Mouse (Mus musculus) midbrain, embryonic 11.5 days (tissue): ENCODE results near the gene Alcam. TPM values are rescaled to one million over a fixed set of nuclear protein-coding genes. Genes with fewer than 3 reads are reported as not detected.

Experiments
- ATAC-seq: fragments of 200-750 bp; cut with Nextera tagmentation; 2 replicates; pipeline ENCODE4 v1.8.0; 2017; ENCODE audit warnings: moderate TSS enrichment, moderate library complexity; ENCODE audit not compliant: low FRiP score
- DNase-seq: peaks from one replicate; pipeline ENCODE4 v3.0.0; 2015; ENCODE audit warnings: low spot score; ENCODE audit errors: missing footprints
- H3K27ac ChIP-seq: fragments of 300-500 bp; sonication (generic); 2 replicates; pipeline ENCODE4 v1.5.1; 2014; ENCODE audit warnings: low read depth, low read length
- H3K27me3 ChIP-seq: fragments of 300-500 bp; sonication (generic); 2 replicates; pipeline ENCODE4 v1.6.1; 2014; ENCODE audit warnings: mild to moderate bottlenecking, low read length, moderate library complexity, mixed read lengths; ENCODE audit not compliant: control insufficient read depth, insufficient read depth
- H3K36me3 ChIP-seq: fragments of 300-500 bp; sonication (generic); 2 replicates; pipeline ENCODE4 v1.6.1; 2014; ENCODE audit warnings: mild to moderate bottlenecking, low read length, moderate library complexity, mixed read lengths; ENCODE audit not compliant: control insufficient read depth, insufficient read depth
- H3K4me1 ChIP-seq: fragments of 300-500 bp; sonication (generic); 2 replicates; pipeline ENCODE4 v1.6.1; 2014; ENCODE audit warnings: low read length; ENCODE audit not compliant: control insufficient read depth, insufficient read depth
- H3K4me2 ChIP-seq: fragments of 300-500 bp; sonication (generic); 2 replicates; pipeline ENCODE4 v1.6.1; 2014; ENCODE audit warnings: mild to moderate bottlenecking, moderate library complexity
- H3K4me3 ChIP-seq: fragments of 300-500 bp; sonication (generic); 2 replicates; pipeline ENCODE4 v1.5.1; 2014; ENCODE audit warnings: low read depth, low read length
- H3K9ac ChIP-seq: fragments of 300-500 bp; sonication (generic); 2 replicates; pipeline ENCODE4 v1.6.1; 2014; ENCODE audit warnings: low read length
- H3K9me3 ChIP-seq: fragments of 300-500 bp; sonication (generic); 2 replicates; pipeline ENCODE4 v1.6.1; 2016; ENCODE audit warnings: low read length; ENCODE audit not compliant: control insufficient read depth
- WGBS: fragments of 180-500 bp; shearing (Covaris S2); extraction: QIAGEN DNeasy Blood & Tissue Kit; methylation state at CpG from one replicate; pipeline ENCODE4 v1.1.7; 2014; 5-methylcytosine and 5-hydroxymethylcytosine counted together
- polyA plus RNA-seq: library from polyadenylated mRNA; unstranded; fragments of >200 nt; fragmentation: Nextera tagmentation; extraction: Ambion mirVana; gene quantifications from 2 replicates; pipeline ENCODE4 v1.2.1, GENCODE M21; 2014

Alcam gene
- polyA plus RNA-seq, 1 experiment from 2014 or later: 44.2 TPM

DNA sequence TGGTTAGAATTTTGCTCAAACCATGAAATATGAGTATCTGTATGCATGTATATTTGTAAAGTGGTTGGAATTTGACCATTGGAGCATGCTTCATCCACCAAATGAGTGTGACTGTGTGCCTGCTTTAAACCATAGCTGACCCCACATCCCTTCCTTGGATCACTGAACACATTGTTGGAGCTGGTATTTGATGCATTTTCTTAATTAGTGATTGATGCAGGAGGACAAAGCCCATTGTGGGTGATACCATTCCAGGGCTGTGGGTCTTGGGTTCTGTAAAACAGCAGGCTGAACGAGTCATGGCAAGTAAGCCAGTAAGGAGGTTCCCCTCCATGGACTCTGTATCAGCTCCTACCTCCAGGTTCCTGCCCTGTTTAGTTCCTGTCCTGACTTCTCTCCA is 191.3 kb downstream of the Alcam start:
- H3K27ac ChIP-seq: no peak overlapping the region
- WGBS: 26% methylated on average over 1 of the region's 1 CpGs

DNA sequence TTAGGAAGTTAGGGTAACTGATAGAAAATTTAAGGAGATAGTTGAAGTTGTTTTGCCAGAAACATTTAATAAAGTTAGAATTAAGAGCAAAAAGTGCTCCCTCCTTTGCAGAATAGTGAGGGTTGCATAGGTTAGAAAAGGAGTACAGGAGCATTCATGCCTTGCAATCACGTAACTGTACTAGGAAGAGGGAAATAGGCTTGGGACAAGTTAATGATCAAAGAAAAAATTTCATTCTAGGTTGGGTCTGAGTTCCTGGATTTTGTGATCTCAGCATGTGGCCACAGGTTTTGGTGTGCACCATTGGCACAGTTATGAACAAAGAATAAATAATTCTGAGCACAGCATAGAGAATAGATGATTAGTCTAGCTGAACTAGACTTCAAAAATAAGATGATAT is 192.1 kb downstream of the Alcam start:
- DNase-seq (no peak), ATAC-seq (no peak)
- H3K9ac ChIP-seq: no peak overlapping the region
- H3K4me2 ChIP-seq: no peak overlapping the region
- no peaks in the 10 kb centered on the region for H3K9me3 ChIP-seq
- H3K27ac ChIP-seq: no peak overlapping the region
- H3K4me1 ChIP-seq: no peaks in the 10 kb centered on the region
- no peak overlapping the region for H3K4me3 ChIP-seq
- H3K27me3 ChIP-seq: no peaks in the 10 kb centered on the region
- no peaks in the 10 kb centered on the region for H3K36me3 ChIP-seq
- WGBS: 96% methylated on average over 1 of the region's 1 CpGs

More for the DNA sequence above, 191.3 kb downstream of the Alcam start:
- no peak overlapping the region for H3K9ac ChIP-seq
- no peaks in the 10 kb centered on the region for H3K27me3 ChIP-seq
- DNase-seq: peak; percentile 19
- no peak for ATAC-seq
- H3K4me2 ChIP-seq: no peak overlapping the region
- H3K9me3 ChIP-seq: no peaks in the 10 kb centered on the region
- no peaks in the 10 kb centered on the region for H3K36me3 ChIP-seq
- no peaks in the 10 kb centered on the region for H3K4me1 ChIP-seq
- H3K4me3 ChIP-seq: no peak overlapping the region

DNA sequence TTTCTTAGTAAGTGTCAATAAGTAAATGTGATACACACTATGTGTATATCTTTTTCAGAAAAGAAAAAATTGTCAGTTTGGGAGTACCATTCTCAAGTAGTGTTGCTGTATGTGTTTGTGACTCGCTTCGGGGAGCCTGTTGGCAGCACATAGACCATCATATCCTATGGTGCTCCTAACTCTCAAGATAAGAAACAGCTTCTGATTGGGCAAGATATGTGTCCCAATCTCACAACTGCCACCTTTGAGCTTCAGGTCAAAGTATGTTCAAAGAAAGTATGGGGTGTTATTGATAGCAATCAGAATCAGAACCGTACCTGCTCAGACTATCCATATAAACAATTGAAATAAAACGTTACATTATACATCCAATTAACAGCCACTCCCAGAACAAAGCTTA is 202.9 kb downstream of the Alcam start:
- Histone ChIP-seq H3K4me1 (no peaks in the 10 kb centered on the region), H3K27ac (no peak overlapping the region), H3K27me3 (no peaks in the 10 kb centered on the region), H3K9ac (no peak overlapping the region), H3K4me2 (no peak overlapping the region), H3K36me3 (no peaks in the 10 kb centered on the region), H3K4me3 (no peak overlapping the region), H3K9me3 (no peaks in the 10 kb centered on the region)
- no peak for ATAC-seq
- DNase-seq: no peak
- 94% methylated on average over 4 of the region's 4 CpGs for WGBS

DNA sequence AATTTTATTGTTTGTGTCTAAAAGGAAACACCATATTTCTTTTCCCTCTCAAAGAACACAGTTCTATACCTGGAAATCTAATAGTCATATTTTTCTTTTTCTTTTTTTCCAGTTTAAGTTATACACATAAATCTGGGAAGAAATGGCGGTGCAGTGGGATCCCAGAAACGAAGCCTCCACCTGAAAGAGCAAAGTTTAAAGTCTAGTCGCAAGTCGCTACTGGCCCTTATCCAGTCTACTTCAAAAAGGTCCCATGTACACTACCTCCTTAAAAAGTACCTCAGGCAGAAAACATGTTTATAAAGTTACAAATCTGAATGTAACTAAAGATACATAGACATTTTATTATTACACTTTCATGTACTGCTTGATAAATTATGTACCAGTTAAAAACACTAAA is 203.7 kb downstream of the Alcam start:
- no peak overlapping the region for H3K4me3 ChIP-seq
- H3K27me3 ChIP-seq: no peaks in the 10 kb centered on the region
- DNase-seq: no peak
- no peaks in the 10 kb centered on the region for H3K36me3 ChIP-seq
- no peaks in the 10 kb centered on the region for H3K4me1 ChIP-seq
- no peak overlapping the region for H3K9ac ChIP-seq
- H3K4me2 ChIP-seq: no peak overlapping the region
- WGBS: 91% methylated on average over 4 of the region's 4 CpGs
- ATAC-seq: no peak
- H3K9me3 ChIP-seq: no peaks in the 10 kb centered on the region
- no peak overlapping the region for H3K27ac ChIP-seq

DNA sequence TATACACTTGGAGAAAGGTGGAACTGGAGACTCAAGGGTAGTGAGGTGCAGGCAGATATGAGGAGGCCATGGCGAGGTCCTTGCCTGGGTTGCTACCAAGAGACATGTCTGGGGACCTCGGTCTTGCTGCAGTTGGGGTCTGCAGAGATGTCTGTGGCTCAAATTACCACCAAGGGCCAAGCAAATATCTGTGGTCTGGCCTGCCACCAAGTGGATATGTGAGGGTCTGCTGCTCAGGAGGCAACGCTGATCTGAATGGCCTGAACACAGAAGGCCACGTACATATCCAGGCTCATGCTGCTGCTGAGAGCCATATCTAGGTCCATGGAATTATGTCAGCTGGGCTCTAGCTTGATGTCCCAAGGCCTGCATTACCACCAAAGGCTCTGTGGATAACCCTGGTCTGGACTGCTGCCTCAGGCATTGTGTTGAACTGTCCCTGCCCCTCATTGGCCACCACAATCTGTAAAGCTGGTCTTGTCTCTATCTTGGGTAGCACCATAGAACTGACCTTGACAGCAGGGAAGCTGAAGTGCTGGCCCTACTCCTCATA is 210.4 kb downstream of the Alcam start:
- WGBS: 88% methylated on average over 4 of the region's 4 CpGs
- DNase-seq: no peak

DNA sequence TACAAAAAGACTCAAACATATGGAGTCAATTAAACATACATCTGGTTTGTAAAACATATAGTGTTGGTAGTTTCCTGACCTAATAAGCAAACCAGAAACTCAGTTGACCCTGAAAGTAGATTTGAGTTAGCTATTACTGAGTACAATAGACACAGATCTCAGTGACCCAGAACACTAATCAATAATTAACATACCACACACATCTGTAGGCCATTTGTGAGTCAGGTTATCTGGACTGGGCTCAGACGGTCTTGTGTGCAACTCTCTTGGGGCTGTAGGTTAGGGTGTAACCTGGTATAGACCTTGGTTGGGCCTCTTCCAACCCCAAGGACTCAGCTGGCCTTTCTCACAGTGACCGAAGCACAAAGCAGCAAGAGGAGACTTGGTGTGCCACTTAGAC is 211.7 kb downstream of the Alcam start:
- DNase-seq: no peak
- H3K36me3 ChIP-seq: no peaks in the 10 kb centered on the region
- H3K9ac ChIP-seq: no peak overlapping the region
- no peak overlapping the region for H3K4me3 ChIP-seq
- no peak for ATAC-seq
- H3K4me1 ChIP-seq: no peaks in the 10 kb centered on the region
- H3K4me2 ChIP-seq: no peak overlapping the region
- H3K27ac ChIP-seq: no peak overlapping the region
- H3K9me3 ChIP-seq: no peaks in the 10 kb centered on the region
- WGBS: 85% methylated on average over 2 of the region's 2 CpGs
- H3K27me3 ChIP-seq: no peaks in the 10 kb centered on the region

More for the DNA sequence above, 210.4 kb downstream of the Alcam start:
- Histone ChIP-seq H3K27me3 (no peaks in the 10 kb centered on the region), H3K9ac (no peak overlapping the region), H3K9me3 (no peaks in the 10 kb centered on the region), H3K4me2 (no peak overlapping the region), H3K4me1 (no peaks in the 10 kb centered on the region), H3K27ac (no peak overlapping the region), H3K36me3 (no peaks in the 10 kb centered on the region), H3K4me3 (no peak overlapping the region)
- 0 out of 2 replicates have a peak, but pooled peaks have one; percentile 11 for ATAC-seq

DNA sequence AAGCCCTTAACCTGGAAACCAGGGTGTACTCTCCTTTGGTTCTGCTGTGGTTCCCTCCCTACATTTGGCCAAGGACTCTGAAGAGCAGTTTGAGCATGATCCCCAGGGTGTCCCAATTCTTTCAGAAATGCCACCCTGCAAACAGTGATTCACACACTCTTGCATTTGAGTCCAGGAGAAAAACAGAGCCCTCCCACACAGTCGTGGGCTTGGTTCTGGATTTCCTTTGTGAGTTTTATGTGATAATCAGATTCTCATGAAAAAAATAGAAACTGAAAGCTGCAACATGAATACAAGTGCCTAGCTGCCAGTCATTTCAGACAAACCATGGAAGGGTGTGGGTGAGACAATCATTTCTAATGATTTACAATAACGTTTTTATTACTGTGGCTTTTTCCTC is 223.9 kb downstream of the Alcam start:
- Histone ChIP-seq H3K4me1 (no peaks in the 10 kb centered on the region), H3K27ac (no peak overlapping the region), H3K4me3 (no peak overlapping the region), H3K36me3 (no peaks in the 10 kb centered on the region), H3K27me3 (no peaks in the 10 kb centered on the region), H3K9ac (no peak overlapping the region), H3K9me3 (no peaks in the 10 kb centered on the region), H3K4me2 (no peak overlapping the region)
- WGBS: 70% methylated on average over 2 of the region's 2 CpGs
- ATAC-seq: no peak
- no peak for DNase-seq

DNA sequence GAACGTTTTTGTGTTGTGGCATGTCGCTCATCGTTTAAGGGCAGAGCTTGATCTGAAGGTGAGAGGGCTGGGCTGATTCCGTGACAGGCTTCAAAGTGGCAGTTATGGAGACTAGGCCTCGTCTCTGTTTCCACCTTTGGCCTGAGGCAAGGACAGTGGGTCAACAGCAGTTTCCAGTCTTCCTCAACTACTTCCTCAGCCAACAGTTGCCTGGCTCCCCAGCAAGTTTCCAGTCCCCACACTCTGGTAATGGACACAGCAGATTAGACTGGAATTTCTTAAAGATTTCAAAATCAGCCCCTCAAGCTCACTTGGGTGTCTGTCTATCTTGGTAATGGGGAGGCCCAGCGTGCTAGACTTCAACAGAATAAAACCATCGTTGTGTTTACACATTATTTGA is 224.4 kb downstream of the Alcam start:
- DNase-seq (no peak), ATAC-seq (no peak)
- Histone ChIP-seq H3K36me3 (no peaks in the 10 kb centered on the region), H3K9ac (no peak overlapping the region), H3K9me3 (no peaks in the 10 kb centered on the region), H3K27me3 (no peaks in the 10 kb centered on the region), H3K4me1 (no peaks in the 10 kb centered on the region), H3K4me3 (no peak overlapping the region), H3K27ac (no peak overlapping the region), H3K4me2 (no peak overlapping the region)
- WGBS: 79% methylated on average over 7 of the region's 7 CpGs

DNA sequence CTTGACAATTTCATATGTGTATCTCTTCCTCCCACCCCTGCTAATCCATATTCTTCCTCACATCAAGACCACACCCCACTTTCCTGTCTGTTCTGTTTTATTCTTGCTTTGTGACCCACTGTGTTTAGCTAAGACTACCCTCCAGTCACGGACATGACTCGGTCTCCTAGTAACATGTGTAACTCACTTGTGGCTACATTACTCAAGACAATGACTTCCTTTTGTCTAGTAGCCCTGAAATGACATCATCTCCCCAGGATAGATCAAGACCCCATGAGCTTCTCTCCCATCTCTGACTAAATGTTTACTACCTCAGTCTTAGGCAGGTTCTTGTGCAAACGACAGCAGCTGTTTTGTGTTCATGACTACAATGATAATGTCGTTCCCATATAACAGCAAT is 231.0 kb downstream of the Alcam start:
- H3K4me1 ChIP-seq: no peaks in the 10 kb centered on the region
- H3K9me3 ChIP-seq: no peaks in the 10 kb centered on the region
- H3K9ac ChIP-seq: no peak overlapping the region
- H3K4me2 ChIP-seq: no peak overlapping the region
- no peaks in the 10 kb centered on the region for H3K27me3 ChIP-seq
- ATAC-seq (no peak), DNase-seq (no peak)
- no peak overlapping the region for H3K4me3 ChIP-seq
- H3K27ac ChIP-seq: no peak overlapping the region
- H3K36me3 ChIP-seq: no peaks in the 10 kb centered on the region
- 87% methylated on average over 4 of the region's 4 CpGs for WGBS

DNA sequence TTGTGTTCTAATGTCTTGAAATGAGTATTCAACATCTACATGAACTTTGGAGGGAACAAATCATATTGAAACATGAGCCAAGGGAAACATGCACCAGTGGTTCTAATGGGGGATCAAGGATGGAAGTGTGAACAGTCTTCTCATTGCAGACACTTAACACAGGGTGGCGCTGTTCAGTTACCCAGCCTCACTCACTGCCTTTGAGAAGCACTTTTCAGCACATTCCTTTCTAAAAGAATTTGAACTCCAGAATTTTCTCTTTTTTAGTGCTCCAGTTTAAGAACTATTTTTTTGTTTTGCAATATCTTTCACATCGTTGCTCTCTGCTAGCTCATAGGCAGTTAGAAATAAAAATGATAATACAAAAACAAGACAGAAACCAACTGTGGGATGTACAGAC is 234.8 kb downstream of the Alcam start:
- DNase-seq: peak; percentile 89
- WGBS: 24% methylated on average over 2 of the region's 2 CpGs
- no peak for ATAC-seq

More for the DNA sequence above, 234.8 kb downstream of the Alcam start:
- no peak overlapping the region for H3K4me3 ChIP-seq
- H3K4me1 ChIP-seq: no peaks in the 10 kb centered on the region
- H3K9ac ChIP-seq: no peak overlapping the region
- no peaks in the 10 kb centered on the region for H3K36me3 ChIP-seq
- no peaks in the 10 kb centered on the region for H3K27me3 ChIP-seq
- H3K27ac ChIP-seq: no peak overlapping the region
- no peak overlapping the region for H3K4me2 ChIP-seq
- no peaks in the 10 kb centered on the region for H3K9me3 ChIP-seq
